Mouse (Mus musculus) heart, postnatal 0 days (tissue): ENCODE measurements at regions not wholly inside any gene's neighbourhood (a gene's known extent, or its start where the extent isn't known, plus 50 kb on each side); places are given as distances from the start of the nearest gene placed in this dataset.

Experiments
- CTCF ChIP-seq: IDR thresholded peaks from 2 replicates; pipeline ENCODE4 v1.5.1; 2016; ENCODE audit warnings: antibody characterized with exemption, control low read depth, low read depth
- EP300 ChIP-seq: IDR thresholded peaks from 2 replicates; pipeline ENCODE4 v1.6.1; 2016; ENCODE audit warnings: antibody characterized with exemption, low read depth

GRCm38 (mm10) chr3:120885401-120885800 lies 286.1 kb downstream of the Rwdd3 start:
- TF ChIP-seq CTCF (no peak), EP300 (no peak)
